8 mouse cellular contexts compared by ENCODE assay signal in the genomic region with DNA sequence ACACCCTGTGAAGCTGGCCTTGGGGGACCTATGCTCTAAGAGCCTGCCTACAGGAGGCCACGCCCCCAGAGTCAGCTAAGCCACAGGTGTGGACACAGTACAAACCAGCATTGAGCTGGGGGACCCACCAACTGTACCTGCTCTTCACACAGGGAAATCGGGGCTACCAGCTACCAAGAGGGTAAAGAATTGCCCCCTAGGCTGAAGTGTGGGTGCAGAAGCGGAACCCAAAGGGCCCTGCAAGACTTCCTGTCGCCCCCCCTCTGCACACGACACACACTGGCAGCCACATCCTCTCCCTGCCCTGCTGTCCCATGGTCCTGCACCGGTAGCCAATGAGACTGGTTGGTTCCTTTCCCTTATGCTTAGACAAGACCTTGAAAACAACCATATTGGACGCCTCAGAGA. TPM values are rescaled to one million over a fixed set of nuclear protein-coding genes. Genes with fewer than 3 reads are reported as not detected.
DNase-seq lines count a peak whose midpoint lies in the region; ATAC-seq and TF ChIP-seq lines count a peak whose summit lies in the region.

No protein-coding gene starts in this region.

- TF ChIP-seq POLR2A in CH12.LX (IDR thresholded peaks at IDR 0.05; ENCODE audit: low read depth, low read length): no peak

- no peak for TF ChIP-seq CTCF in CH12.LX (conservative IDR thresholded peaks at IDR 0.05 in 1 of 2, IDR thresholded peaks at IDR 0.05 in 1 of 2; ENCODE audit: low read depth in 2 of 2, low read length in 2 of 2)

- TF ChIP-seq EP300 in CH12.LX (IDR thresholded peaks at IDR 0.05; ENCODE audit: low read length): no peak

- H3K9ac ChIP-seq in CH12.LX (ENCODE audit: insufficient read depth, low read depth): peak overlapping the region; percentile 92
- no peak overlapping the region for H3K9ac ChIP-seq in forebrain, embryonic 15.5 days (replicated peaks)
- peak overlapping the region; percentile 77 for H3K9ac ChIP-seq in midbrain, embryonic 13.5 days (replicated peaks)

- WGBS in forebrain, embryonic 15.5 days: 83% methylated on average over 7 of the region's 7 CpGs
- WGBS in limb, embryonic 10.5 days: 87% methylated on average over 7 of the region's 7 CpGs
- WGBS in midbrain, embryonic 13.5 days: 83% methylated on average over 7 of the region's 7 CpGs

- no peaks in the 10 kb centered on the region for H3K9me3 ChIP-seq in CH12.LX (replicated peaks; ENCODE audit: low read length)
- H3K9me3 ChIP-seq in forebrain, embryonic 15.5 days: no peaks in the 10 kb centered on the region
- no peaks in the 10 kb centered on the region for H3K9me3 ChIP-seq in limb, embryonic 10.5 days (replicated peaks)
- H3K9me3 ChIP-seq in midbrain, embryonic 13.5 days: no peaks in the 10 kb centered on the region

- in situ Hi-C loops in CH12.LX (cut with MboI; ENCODE audit: low pct_ligation_motif_present, low pct_unique_long_range_greater_than_20kb, low sequenced_read_pairs): no loop called here

- peak overlapping the region; percentile 48 for H3K4me2 ChIP-seq in CH12.LX (ENCODE audit: insufficient read depth, low read depth, poor library complexity, severe bottlenecking)
- peak overlapping the region; percentile 58 for H3K4me2 ChIP-seq in forebrain, embryonic 15.5 days (replicated peaks)
- peak overlapping the region; percentile 77 for H3K4me2 ChIP-seq in midbrain, embryonic 13.5 days (replicated peaks)

- H3K27me3 ChIP-seq in CH12.LX (replicated peaks): peaks cover 30% of the 10 kb centered on the region
- H3K27me3 ChIP-seq in forebrain, embryonic 15.5 days: no peaks in the 10 kb centered on the region
- peaks cover 46% of the 10 kb centered on the region for H3K27me3 ChIP-seq in limb, embryonic 10.5 days (ENCODE audit: low read depth, poor library complexity, severe bottlenecking)
- peaks cover 25% of the 10 kb centered on the region for H3K27me3 ChIP-seq in midbrain, embryonic 13.5 days

- dilution Hi-C loops in CH12.LX (cut with MboI; ENCODE audit: extremely low pct_ligation_motif_present, extremely low pct_unique_long_range_greater_than_20kb, low sequenced_read_pairs): no loop called here

- peaks cover 4% of the 10 kb centered on the region; the same call in 1 of the 2 replicates for H3K79me2 ChIP-seq in CH12.LX (replicated peaks; ENCODE audit: control insufficient read depth, extremely low read depth, insufficient read depth, poor library complexity, severe bottlenecking)

- no peak for ATAC-seq in forebrain, embryonic 15.5 days (replicated peaks)
- no peak for ATAC-seq in midbrain, embryonic 13.5 days

- TF ChIP-seq RAD21 in CH12.LX (IDR thresholded peaks at IDR 0.05; ENCODE audit: low read depth, low read length): no peak

- DNase-seq in 416B (ENCODE audit: low read depth) (peak; percentile 97), CH12.LX (ENCODE audit: extremely low read depth) (peak; percentile 82)
- DNase-seq in limb, embryonic 10.5 days (ENCODE audit: low spot score): no peak
- DNase-seq in thymus, postnatal 10 days (ENCODE audit: low spot score in 2 of 2): peak; percentile 74 to 78
- no peak for DNase-seq in ovary, postnatal 36 days (ENCODE audit: low spot score)
- no peak for DNase-seq in left cerebral cortex, adult 11 months (ENCODE audit: low spot score)

- H3K4me3 ChIP-seq in CH12.LX (replicated peaks in 1 of 3; ENCODE audit: low read depth in 2 of 3, low read length in 2 of 3, poor library complexity in 1 of 3): peak overlapping the region; percentile 81 to 87 (median 82)
- peak overlapping the region; percentile 62 for H3K4me3 ChIP-seq in forebrain, embryonic 15.5 days
- peak overlapping the region; percentile 75 for H3K4me3 ChIP-seq in limb, embryonic 10.5 days
- peak overlapping the region; percentile 57; the same call in 1 of the 2 replicates for H3K4me3 ChIP-seq in midbrain, embryonic 13.5 days (replicated peaks)

- peaks cover 15 to 28% of the 10 kb centered on the region in 2 experiments for H3K4me1 ChIP-seq in CH12.LX (ENCODE audit: control insufficient read depth in 1 of 2, insufficient read depth in 2 of 2)
- H3K4me1 ChIP-seq in forebrain, embryonic 15.5 days: peaks cover 33% of the 10 kb centered on the region
- H3K4me1 ChIP-seq in limb, embryonic 10.5 days: peaks cover 74% of the 10 kb centered on the region
- H3K4me1 ChIP-seq in midbrain, embryonic 13.5 days (replicated peaks): peaks cover 40% of the 10 kb centered on the region

- peak overlapping the region; percentile 36 for H3K27ac ChIP-seq in CH12.LX (ENCODE audit: insufficient read depth, low read depth)
- no peak overlapping the region for H3K27ac ChIP-seq in forebrain, embryonic 15.5 days (replicated peaks)
- peak overlapping the region; percentile 42; the same call in 1 of the 2 replicates for H3K27ac ChIP-seq in limb, embryonic 10.5 days
- no peak overlapping the region for H3K27ac ChIP-seq in midbrain, embryonic 13.5 days

- peaks cover 37 to 45% of the 10 kb centered on the region in 2 experiments for H3K36me3 ChIP-seq in CH12.LX (replicated peaks in 1 of 2; ENCODE audit: control insufficient read depth in 1 of 2, insufficient read depth in 1 of 2, low read length in 1 of 2)
- H3K36me3 ChIP-seq in forebrain, embryonic 15.5 days: peaks cover 24% of the 10 kb centered on the region
- H3K36me3 ChIP-seq in limb, embryonic 10.5 days: peaks cover 38% of the 10 kb centered on the region
- H3K36me3 ChIP-seq in midbrain, embryonic 13.5 days: peaks cover 31% of the 10 kb centered on the region

TF ChIP-seq in CH12.LX, 34 proteins besides CTCF, POLR2A, EP300 and RAD21:
- no peak for TF ChIP-seq CHD2 (IDR thresholded peaks at IDR 0.05; ENCODE audit: low read length)
- no peak for TF ChIP-seq UBTF (IDR thresholded peaks at IDR 0.05; ENCODE audit: low read depth, low read length)
- no peak for TF ChIP-seq ZKSCAN1 (IDR thresholded peaks at IDR 0.05; ENCODE audit: borderline replicate concordance, low read depth, low read length)
- 0 out of 2 replicates have a peak, but pooled peaks have one; percentile 21 for TF ChIP-seq KAT2A (IDR thresholded peaks at IDR 0.05; ENCODE audit: insufficient replicate concordance, low read length)
- TF ChIP-seq BHLHE40 (IDR thresholded peaks at IDR 0.05; ENCODE audit: low read depth, low read length): peak; percentile 42
- TF ChIP-seq PAX5 (IDR thresholded peaks at IDR 0.05; ENCODE audit: low read length): no peak
- no peak for TF ChIP-seq MEF2A (IDR thresholded peaks at IDR 0.05; ENCODE audit: borderline replicate concordance, low read depth, low read length)
- no peak for TF ChIP-seq GABPA (IDR thresholded peaks at IDR 0.05; ENCODE audit: insufficient replicate concordance, low read depth, low read length)
- TF ChIP-seq HCFC1 (IDR thresholded peaks at IDR 0.05; ENCODE audit: low read depth, low read length): peak; percentile 63
- TF ChIP-seq ELF1 (IDR thresholded peaks at IDR 0.05; ENCODE audit: low read depth, low read length): peak; percentile 72
- no peak for TF ChIP-seq TCF12 (IDR thresholded peaks at IDR 0.05; ENCODE audit: low read depth, low read length)
- TF ChIP-seq NRF1 (IDR thresholded peaks at IDR 0.05; ENCODE audit: low read depth, low read length): no peak
- TF ChIP-seq MAZ (IDR thresholded peaks at IDR 0.05; ENCODE audit: low read depth, low read length): peak; percentile 45; the same call in 1 of the 2 replicates

RNA-seq across cellular contexts. Expression of a gene that starts 13.6 kb away (rescaled TPM):
- 11.3 and 11.6 TPM in 2 replicates for total RNA-seq in CH12.LX (2012; rRNA removed)
- total RNA-seq in CH12.LX (2014; rRNA removed): 3.3 and 7.0 TPM in 2 replicates
- polyA plus RNA-seq in CH12.LX (2012; ENCODE audit: insufficient read length, low read depth): 22.2 and 23.4 TPM in 2 replicates
- 24.6 and 25.0 TPM in 2 replicates for polyA plus RNA-seq in forebrain, embryonic 15.5 days (2015; fragmentation: Nextera tagmentation; extraction: Ambion mirVana)
- polyA plus RNA-seq in limb, embryonic 10.5 days (2016; fragmentation: Nextera tagmentation; extraction: Ambion mirVana): 12.7 and 17.1 TPM in 2 replicates
- polyA plus RNA-seq in midbrain, embryonic 13.5 days (2015; fragmentation: Nextera tagmentation; extraction: Ambion mirVana): 14.6 and 18.3 TPM in 2 replicates

RNA-seq across cellular contexts. Expression of a gene that starts 14.8 kb away (rescaled TPM):
- 37.4 and 45.9 TPM in 2 replicates for total RNA-seq in CH12.LX (2012; rRNA removed)
- 12.4 and 13.8 TPM in 2 replicates for total RNA-seq in CH12.LX (2014; rRNA removed)
- polyA plus RNA-seq in CH12.LX (2012; ENCODE audit: insufficient read length, low read depth): 16.3 and 25.8 TPM in 2 replicates
- polyA plus RNA-seq in forebrain, embryonic 15.5 days (2015; fragmentation: Nextera tagmentation; extraction: Ambion mirVana): 126 and 127 TPM in 2 replicates
- polyA plus RNA-seq in limb, embryonic 10.5 days (2016; fragmentation: Nextera tagmentation; extraction: Ambion mirVana): 92.7 and 100 TPM in 2 replicates
- polyA plus RNA-seq in midbrain, embryonic 13.5 days (2015; fragmentation: Nextera tagmentation; extraction: Ambion mirVana): 78.9 and 87.2 TPM in 2 replicates

RNA-seq across cellular contexts. Expression of a gene that starts 17.0 kb away (rescaled TPM):
- total RNA-seq in CH12.LX (2012; rRNA removed) (17.3 and 23.2 TPM in 2 replicates), CH12.LX (2014; rRNA removed) (4.5 and 5.6 TPM in 2 replicates)
- polyA plus RNA-seq in CH12.LX (2012; ENCODE audit: insufficient read length, low read depth): 11.4 and 12.5 TPM in 2 replicates
- polyA plus RNA-seq in forebrain, embryonic 15.5 days (2015; fragmentation: Nextera tagmentation; extraction: Ambion mirVana): 0.08 and 0.18 TPM in 2 replicates
- polyA plus RNA-seq in limb, embryonic 10.5 days (2016; fragmentation: Nextera tagmentation; extraction: Ambion mirVana): not detected in 2 replicates
- not detected in 2 replicates for polyA plus RNA-seq in midbrain, embryonic 13.5 days (2015; fragmentation: Nextera tagmentation; extraction: Ambion mirVana)

RNA-seq across cellular contexts. Expression of a gene that starts 30.6 kb away (rescaled TPM):
- 25.3 and 28.5 TPM in 2 replicates for total RNA-seq in CH12.LX (2012; rRNA removed)
- total RNA-seq in CH12.LX (2014; rRNA removed): 22.8 and 27.1 TPM in 2 replicates
- 31.9 and 36.1 TPM in 2 replicates for polyA plus RNA-seq in CH12.LX (2012; ENCODE audit: insufficient read length, low read depth)
- polyA plus RNA-seq in forebrain, embryonic 15.5 days (2015; fragmentation: Nextera tagmentation; extraction: Ambion mirVana): 51.5 and 57.7 TPM in 2 replicates
- 25.2 and 29.9 TPM in 2 replicates for polyA plus RNA-seq in limb, embryonic 10.5 days (2016; fragmentation: Nextera tagmentation; extraction: Ambion mirVana)
- polyA plus RNA-seq in midbrain, embryonic 13.5 days (2015; fragmentation: Nextera tagmentation; extraction: Ambion mirVana): 36.2 and 38.4 TPM in 2 replicates

RNA-seq across cellular contexts. Expression of a gene that starts 36.8 kb away (rescaled TPM):
- total RNA-seq in CH12.LX (2012; rRNA removed) (1.8 and 1.9 TPM in 2 replicates), CH12.LX (2014; rRNA removed) (0.32 and 0.87 TPM in 2 replicates)
- 0.65 and 0.99 TPM in 2 replicates for polyA plus RNA-seq in CH12.LX (2012; ENCODE audit: insufficient read length, low read depth)
- 319 and 328 TPM in 2 replicates for polyA plus RNA-seq in forebrain, embryonic 15.5 days (2015; fragmentation: Nextera tagmentation; extraction: Ambion mirVana)
- polyA plus RNA-seq in limb, embryonic 10.5 days (2016; fragmentation: Nextera tagmentation; extraction: Ambion mirVana): 7.1 and 10.8 TPM in 2 replicates
- 261 and 275 TPM in 2 replicates for polyA plus RNA-seq in midbrain, embryonic 13.5 days (2015; fragmentation: Nextera tagmentation; extraction: Ambion mirVana)

Comparison
In these comparisons a context has a peak if more than half of its experiments do, and no peak if none do; other contexts are left out.
1. DNase-seq: peak in 416B (single experiment), CH12.LX (single experiment) and thymus, postnatal 10 days (2 of 2); none in limb, embryonic 10.5 days (single experiment), ovary, postnatal 36 days (single experiment) and left cerebral cortex, adult 11 months (single experiment).
2. H3K27ac ChIP-seq: peak in CH12.LX (single experiment) and limb, embryonic 10.5 days (single experiment); none in forebrain, embryonic 15.5 days (single experiment) and midbrain, embryonic 13.5 days (single experiment).
3. RNA of a gene that starts 17.0 kb away (polyA plus RNA-seq): 11.4 to 12.5 TPM in CH12.LX; 0.08 to 0.18 TPM in forebrain, embryonic 15.5 days, not detected in limb, embryonic 10.5 days and not detected in midbrain, embryonic 13.5 days; every median in the first group is over 10 times any median in the second.
4. Peak in every context shown above with its lines, with median percentiles within 50 percentile points of each other: H3K4me2 ChIP-seq and H3K4me3 ChIP-seq.